Mouse (Mus musculus): Measurements from ENCODE around the gene Crip1. TPM values are rescaled to one million over a fixed set of nuclear protein-coding genes. Genes with fewer than 3 reads are reported as not detected.

Crip1 gene
- total RNA-seq, 2 experiments from 2014 or later = 75.3 to 111 TPM

DNA sequence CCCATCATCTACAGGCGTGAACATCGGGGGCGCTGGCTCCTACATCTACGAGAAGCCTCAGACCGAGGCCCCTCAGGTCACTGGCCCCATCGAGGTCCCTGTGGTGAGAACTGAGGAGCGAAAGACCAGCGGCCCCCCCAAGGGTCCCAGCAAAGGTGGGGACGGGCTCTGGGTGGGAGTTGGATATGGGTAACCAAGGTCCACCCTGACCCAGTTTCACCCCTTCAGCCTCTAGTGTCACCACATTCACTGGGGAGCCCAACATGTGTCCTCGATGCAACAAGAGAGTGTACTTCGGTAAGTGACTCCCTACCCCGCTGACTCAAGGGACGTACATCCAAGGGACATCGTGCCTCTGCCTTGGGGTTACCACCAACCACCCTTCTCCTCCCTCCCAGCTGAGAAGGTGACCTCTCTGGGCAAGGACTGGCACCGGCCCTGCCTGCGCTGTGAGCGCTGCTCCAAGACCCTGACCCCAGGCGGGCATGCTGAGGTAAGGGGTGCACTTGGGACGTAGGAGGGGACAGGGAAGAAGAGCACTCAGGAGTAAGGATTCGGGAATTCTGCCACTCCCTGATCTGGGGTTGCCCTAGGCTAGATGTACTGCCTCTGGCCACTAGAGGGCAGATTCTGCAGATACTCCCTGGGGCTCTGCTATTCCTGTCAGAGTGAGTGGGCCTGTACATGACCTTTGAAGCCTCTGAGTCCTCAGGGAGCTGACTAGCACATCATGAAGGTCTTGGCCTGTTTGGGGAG is 1.9 kb upstream of the Crip1 start:
- ATAC-seq (replicated peaks; ENCODE audit: low FRiP score, poor library complexity, severe bottlenecking) = no peak

DNA sequence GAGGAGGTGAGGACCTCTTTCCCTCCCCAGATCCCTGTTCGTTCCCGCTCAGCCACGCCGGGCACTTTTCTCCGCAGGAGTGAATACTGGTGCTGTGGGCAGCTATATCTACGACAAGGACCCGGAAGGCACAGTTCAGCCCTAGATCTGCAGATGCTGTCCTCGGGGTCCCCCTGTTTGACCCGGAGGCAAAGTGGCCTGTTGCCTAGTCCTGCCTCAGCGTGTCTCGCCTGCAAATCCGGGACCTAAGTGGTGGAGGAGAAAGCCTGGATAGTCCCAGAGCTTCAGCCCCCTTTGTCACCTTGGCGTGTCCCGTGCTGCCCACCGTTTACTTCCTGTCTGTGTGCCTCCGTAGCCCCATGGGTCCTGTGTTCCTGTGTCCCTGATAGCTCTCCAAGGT is 1.2 kb upstream of the Crip1 start:
- ATAC-seq (replicated peaks; ENCODE audit: low FRiP score, poor library complexity, severe bottlenecking) = no peak

DNA sequence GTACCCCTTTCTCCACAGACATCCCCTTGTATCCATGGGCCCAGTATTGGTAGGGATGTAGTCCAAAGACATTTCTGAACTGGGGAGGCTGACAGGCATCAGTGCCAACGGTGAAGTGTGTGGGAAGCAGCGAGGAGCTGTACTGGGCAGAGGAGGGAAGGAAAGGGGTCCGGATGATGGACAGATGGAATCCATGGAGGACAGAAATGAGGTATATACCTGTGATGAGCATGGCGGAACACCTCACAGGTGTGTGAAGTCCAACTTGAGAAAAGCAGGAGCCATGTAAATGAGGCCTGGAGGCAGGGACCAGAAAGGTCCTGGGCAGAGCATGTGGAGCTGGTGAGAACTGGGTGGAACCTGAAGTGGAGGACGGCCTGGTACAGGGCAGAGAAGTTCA is 525 bp upstream of the Crip1 start:
- ATAC-seq (replicated peaks; ENCODE audit: low FRiP score, poor library complexity, severe bottlenecking) = no peak

DNA sequence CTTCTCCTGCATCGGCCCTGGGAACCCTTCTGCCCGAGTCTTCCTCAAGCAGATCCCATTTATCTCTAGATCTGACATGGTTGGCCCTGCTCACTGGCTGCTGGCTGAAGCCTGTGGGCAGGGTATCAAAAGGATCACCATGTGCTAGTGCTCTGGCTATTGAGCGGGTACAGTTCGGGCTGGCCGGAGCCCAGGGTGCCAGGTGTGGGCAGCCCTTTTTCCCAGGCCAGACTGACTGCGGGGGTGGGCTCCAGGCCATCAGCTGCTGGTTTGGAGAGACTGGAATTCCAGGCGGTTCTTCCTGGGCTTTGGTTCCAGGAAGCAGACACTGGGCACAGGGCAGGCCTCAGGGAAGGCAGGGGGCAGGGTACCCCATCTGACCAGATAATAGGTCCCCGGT is 1.4 kb downstream of the Crip1 start:
- ATAC-seq (replicated peaks; ENCODE audit: low FRiP score, poor library complexity, severe bottlenecking) = no peak

DNA sequence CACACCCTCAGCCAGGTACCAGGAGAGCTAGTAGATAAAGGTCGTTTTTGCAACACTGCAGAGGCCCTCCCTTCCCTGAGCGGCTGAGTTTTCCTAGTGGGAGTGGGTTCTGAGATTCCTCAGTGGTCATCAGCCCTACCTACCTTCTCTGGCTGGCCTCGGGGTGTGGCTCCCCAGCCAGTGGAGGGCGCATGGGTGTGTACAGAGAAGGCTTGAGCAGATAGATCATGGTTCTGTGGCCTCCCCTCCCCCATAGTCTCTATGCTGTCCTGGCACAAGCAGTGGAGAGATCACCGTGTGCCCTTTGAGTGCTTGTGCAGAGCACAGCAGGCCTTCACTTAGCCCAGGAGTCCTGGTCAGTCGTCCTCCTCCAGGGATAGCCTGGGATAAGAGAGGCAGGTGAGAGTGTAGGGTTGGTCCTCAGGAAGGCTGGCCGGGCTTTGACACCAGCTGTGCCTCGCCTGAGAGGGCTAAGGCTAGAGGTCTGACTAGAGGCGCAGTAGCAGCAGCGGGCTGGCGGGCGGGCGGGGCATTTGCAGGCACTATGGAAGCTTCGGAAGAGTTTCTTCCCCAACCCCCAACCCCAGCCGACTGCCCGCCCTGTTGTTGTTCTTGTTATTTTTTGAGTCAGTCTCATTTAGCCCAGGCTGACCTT is 2.4 kb downstream of the Crip1 start:
- no peak for ATAC-seq (replicated peaks; ENCODE audit: low FRiP score, poor library complexity, severe bottlenecking)

DNA sequence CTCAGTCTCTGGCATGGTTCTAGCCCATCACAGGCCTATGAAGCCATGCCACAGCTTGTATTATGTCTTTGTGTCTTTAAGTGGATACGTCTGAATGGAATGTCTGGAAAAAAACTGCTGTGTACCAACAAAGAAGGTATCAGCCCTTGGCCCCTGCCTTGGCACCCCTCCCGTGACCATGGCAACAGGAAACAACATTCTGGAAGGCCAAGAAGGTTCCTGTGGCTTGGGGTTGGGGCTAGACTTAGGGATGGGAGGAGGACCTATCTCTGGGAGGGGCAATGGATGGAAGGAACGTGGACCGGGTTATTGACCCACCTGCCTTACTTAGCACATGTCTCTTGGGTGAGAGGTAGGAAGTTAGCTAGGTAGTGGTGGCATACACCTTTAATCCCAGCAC is 3.2 kb downstream of the Crip1 start:
- no peak for ATAC-seq (replicated peaks; ENCODE audit: low FRiP score, poor library complexity, severe bottlenecking)

DNA sequence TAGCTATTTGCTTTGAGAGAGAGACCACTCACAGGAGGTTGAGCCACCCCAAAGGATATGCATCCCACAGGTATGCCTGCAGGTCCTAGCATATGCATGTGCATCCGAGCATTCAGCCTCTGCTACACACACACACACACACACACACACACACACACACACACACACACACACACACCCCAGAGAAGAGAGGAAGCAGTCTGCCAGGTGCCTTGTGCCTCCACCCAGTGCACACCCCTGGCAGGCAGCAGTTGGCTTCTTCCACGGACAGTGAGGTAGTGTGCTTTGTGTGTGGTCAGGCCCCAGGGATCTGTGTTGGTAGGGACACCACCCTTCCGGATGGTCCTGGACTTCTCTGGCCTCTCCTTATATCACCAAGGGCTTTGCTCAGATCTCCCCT is 3.8 kb downstream of the Crip1 start:
- no peak for ATAC-seq (replicated peaks; ENCODE audit: low FRiP score, poor library complexity, severe bottlenecking)

DNA sequence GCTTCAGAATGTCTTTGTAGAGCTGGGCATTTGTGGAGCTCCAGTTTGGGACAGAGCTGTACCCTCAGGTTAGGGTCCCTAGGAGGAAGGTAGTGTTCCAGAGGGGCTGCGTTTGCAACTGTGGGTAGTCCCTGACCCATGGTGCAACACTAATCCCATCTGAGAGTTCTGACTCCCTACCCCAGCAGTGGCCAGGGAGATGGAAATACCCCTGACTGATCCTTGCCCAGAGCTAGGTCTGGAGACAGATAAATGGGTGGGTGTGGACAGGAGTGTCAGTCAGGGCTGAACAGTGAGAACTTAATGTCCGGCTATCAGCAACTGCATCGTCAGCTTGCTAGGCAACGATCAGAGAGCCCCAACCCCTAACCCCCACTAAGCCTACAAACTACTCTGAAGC is 4.5 kb downstream of the Crip1 start:
- ATAC-seq (replicated peaks; ENCODE audit: low FRiP score, poor library complexity, severe bottlenecking) = no peak

DNA sequence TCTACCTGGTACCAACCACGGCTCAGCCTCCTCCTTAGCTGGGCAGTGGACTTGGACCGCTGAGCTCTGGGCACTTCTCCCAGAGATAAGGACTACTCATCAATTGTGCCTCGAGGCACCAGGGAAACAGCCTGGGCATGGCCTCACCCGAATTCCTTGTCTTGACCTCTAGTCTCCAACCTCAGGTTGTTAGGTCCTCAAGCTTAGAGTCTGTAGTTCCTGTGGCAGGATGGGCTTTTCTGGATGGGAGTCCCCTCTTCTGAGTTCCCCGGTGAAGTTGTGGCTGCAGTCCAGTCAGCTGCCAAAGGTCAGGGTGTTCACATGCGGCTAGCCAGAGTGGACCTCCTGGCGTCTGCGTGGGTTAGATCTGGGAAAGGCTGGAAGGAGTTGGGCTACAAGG is 4.9 kb downstream of the Crip1 start:
- ATAC-seq (replicated peaks; ENCODE audit: low FRiP score, poor library complexity, severe bottlenecking) = no peak

DNA sequence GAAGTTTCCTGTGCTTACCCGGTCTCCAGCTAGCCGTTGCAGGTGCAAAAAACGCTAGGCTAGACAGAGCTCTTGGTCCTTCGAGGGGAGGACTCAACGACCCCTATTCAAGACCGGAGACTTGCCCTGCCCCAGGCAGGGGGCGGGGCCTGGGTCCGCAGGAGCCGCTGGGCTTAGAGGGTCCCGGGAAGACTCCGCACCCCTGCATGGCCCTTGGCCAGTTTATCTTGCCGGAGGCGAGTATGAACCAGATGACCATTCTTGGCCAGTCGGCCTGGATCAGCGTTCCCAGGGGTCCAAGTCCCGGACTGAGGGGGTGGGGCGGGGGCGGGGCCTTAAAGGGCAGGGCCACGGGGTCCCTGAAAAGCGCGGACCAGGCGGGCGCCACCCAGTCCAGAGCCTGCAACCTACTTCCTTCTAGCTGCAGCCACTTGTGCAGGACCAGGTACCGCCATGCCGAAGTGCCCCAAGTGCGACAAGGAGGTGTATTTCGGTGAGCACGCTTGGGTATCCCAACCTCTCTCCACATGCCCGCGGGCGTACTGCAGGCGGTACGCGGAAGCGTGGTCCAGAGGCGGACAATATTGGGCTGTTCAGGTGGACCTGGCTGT is 5.7 kb downstream of the Crip1 start:
- ATAC-seq (replicated peaks; ENCODE audit: low FRiP score, poor library complexity, severe bottlenecking) = no peak

DNA sequence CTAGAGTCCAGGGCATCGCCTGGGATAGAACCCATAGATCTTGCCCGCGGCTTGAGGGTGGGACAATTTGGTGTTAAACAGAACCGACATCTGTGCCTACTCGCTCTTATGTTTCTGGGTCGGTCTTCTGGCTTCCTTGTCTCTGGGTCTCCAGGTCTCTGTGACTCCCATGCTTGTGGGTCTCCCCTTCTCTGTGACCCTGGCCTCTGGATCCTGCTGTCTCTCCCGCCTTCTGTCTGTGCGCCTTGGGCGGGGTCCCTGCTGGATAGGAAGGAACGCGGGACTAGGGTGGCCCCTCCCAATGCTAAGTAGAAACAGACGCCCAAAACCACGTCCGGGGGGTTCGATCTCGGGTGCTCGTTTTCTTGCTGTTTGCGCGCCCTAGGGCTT is 6.2 kb downstream of the Crip1 start:
- ATAC-seq (replicated peaks; ENCODE audit: low FRiP score, poor library complexity, severe bottlenecking) = no peak

DNA sequence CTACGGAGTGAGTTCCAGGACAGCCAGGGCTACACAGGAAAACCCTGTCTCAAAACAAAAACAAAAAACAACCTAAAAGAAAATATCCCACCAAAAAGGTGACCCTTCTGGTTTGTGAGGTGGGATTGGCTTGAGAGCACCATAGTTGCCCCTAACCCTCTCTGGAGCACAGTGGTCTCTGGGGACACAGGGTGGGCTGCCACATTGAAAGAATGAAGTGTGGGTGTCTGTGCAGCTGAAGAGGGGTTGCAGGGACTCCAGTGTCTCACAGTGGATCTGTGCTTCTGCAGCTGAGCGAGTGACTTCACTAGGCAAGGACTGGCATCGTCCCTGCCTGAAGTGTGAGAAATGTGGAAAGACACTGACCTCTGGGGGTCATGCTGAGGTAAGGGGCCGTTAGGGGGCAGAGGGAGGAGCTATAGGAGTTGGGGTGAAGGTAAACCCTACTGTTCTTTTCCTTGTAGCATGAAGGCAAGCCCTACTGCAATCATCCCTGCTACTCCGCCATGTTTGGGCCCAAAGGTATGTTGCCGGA is 6.9 kb downstream of the Crip1 start:
- no peak for ATAC-seq (replicated peaks; ENCODE audit: low FRiP score, poor library complexity, severe bottlenecking)

DNA sequence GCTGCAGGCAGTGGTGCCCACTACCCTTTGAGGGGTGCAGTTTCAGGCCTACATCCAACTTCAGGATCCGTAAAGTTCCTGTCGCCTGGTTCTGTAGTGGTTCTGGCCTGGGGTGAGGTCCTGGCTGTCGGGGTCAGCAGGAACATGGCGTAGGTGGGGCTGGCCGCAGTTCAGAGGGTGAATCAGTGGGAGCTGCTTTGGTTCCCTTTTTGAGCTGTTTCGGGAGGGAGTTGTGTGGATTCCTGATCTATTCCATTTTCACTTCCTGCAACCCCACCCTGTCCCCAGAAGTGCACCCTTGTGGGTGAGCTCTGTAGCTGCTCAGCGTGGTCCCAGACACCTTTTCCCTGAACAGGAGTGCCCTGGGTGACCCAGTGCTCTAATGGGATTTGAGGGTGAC is 7.9 kb downstream of the Crip1 start:
- ATAC-seq (replicated peaks; ENCODE audit: low FRiP score, poor library complexity, severe bottlenecking) = no peak

DNA sequence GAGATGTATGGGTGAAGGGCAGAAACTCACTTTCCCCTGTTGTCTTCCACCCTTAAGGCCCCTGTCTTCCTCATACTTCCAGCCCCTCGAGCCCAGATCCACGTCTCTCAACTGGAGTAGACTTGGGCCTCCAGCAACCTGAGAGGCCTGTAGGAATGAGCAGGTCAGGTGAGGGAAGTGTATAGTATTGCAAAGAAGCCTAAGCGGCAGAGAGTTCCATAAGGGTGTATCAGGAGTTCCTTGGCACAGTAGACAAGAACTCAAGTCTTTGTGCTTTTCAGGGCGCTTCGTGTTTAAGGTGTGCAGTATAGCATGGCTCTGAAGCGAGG is 8.6 kb downstream of the Crip1 start:
- no peak for ATAC-seq (replicated peaks; ENCODE audit: low FRiP score, poor library complexity, severe bottlenecking)

DNA sequence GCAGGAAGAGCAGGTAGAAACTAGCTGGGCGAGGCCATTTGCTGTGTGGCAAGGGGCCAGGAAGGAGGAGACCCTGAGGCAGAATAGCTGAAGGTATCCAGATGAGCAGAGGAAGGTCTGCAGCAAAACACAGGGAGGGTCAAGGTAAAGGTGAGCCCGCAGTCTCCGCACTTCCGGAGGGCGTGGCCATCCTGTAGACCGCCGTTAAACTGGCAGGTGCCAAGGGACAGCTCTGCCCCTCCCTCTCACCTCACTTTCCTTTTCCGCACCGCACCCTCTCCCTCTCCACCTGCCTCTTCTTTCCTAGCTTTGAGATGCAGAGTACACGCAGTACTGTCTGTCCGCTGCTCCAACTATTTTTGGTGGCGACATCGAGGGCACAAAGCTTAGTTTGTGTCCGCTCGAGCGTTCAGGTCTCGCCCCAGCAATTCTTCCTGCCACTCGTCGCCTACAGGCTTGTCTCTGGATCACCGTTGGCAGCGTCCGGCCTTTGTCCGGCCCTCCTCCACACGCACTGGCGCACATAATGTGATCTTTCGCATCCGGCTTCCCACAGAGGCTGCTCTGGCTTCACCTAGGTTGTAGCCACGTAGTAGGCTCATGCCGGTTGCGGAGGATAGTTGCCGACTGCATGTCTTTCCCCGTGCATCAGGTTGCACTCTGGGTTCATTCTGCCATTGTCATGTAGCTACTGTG is 9.1 kb downstream of the Crip1 start:
- peak; percentile 16 for ATAC-seq (replicated peaks; ENCODE audit: low FRiP score, poor library complexity, severe bottlenecking)

DNA sequence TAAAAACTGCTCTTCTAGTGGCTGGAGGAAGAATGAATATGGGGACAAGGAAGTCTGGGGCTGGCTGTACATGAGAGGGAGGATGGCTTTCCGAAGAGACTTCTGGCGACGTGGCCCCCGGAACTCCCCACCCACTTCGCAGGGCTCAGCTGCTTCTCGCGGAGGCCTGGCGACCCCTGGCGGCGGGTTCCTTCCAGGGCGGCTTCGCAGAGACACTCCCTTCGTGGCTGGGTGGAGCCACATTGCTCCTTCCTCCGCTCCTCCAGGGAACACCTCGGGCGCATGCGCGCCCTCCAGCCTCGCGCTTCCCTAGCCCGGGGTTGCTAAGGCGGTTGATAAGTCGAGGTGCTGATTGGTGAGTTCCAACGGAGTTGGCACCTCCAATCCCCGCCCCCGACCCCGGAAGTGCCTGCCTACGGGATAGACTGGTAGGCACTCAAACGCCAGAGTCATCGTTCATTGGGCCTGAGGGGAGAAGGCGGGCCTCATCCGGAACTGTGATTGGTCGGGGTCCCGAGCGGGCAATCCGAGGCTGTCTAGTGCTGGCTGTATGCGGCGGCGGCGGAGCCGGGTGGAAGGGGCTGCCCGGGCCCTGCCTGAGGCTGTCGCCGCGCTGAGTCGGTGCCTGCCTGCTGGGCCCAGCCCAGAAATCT is 9.9 kb downstream of the Crip1 start, which contains the start of gene Tedc1:
Tedc1 (plus strand) TSS at position 535 of the 653 bp plus-strand sequence.
- peak; percentile 86 for ATAC-seq (replicated peaks; ENCODE audit: low FRiP score, poor library complexity, severe bottlenecking)

DNA sequence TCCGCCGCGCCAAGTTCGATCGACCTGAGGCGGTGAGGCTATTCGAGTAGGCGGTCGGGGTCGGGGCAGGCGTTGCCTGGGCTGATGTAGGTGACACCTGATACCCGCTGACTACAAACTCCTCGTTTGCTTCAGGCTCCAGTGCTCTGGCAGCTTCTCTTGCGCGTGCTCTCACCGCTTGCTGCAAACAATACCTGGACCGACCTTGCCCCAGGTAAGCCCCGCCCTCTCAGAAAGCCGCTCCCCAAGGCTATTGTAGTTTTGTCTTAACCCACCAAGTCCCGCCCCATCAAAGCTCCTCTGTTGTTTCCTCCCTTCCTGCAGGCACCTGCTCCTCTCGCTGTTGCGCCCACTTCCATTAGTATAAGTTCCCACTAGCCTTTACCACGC is 10.4 kb downstream of the Crip1 start:
- 0 out of 2 replicates have a peak, but pooled peaks have one; percentile 1 for ATAC-seq (replicated peaks; ENCODE audit: low FRiP score, poor library complexity, severe bottlenecking)

DNA sequence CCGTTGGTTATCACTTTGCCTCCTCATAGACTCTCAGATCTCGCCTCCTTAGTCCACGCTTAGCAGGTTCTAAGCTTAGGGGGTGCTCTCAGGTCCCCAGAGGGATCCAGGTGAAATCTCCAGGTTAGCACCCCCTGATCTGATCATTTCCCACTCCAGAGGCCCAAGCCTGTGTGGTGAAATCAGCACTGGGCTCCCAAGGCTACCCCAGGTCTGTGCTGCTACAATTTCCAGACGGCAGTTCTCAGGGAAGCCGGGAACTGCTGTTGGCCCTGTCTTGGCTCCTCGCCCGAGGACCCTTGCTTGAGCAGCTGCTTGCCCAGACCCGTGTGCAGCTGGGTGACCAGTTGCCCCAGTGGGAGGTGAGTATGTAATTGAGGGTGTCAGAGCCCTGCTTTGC is 10.9 kb downstream of the Crip1 start:
- ATAC-seq (replicated peaks; ENCODE audit: low FRiP score, poor library complexity, severe bottlenecking) = no peak

DNA sequence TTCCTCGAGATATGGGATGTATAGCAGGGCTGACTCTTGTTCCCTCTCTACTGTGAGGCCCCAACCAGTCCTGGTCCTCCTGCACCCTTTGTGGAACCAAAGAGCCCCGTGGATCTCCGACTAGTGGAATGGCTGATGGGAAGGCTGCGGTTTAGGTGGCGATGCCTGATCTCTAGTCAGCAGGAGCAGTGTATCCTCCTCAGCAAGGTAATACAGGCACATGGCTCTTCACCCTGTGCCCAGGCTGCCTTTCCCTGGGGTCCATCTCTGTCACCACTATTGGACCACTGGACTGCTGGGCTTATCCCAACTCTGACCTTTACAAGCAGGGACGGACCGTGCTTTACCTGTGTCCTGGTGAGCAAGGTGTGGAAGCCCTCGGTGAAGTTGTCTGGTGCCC is 11.4 kb downstream of the Crip1 start:
- no peak for ATAC-seq (replicated peaks; ENCODE audit: low FRiP score, poor library complexity, severe bottlenecking)

DNA sequence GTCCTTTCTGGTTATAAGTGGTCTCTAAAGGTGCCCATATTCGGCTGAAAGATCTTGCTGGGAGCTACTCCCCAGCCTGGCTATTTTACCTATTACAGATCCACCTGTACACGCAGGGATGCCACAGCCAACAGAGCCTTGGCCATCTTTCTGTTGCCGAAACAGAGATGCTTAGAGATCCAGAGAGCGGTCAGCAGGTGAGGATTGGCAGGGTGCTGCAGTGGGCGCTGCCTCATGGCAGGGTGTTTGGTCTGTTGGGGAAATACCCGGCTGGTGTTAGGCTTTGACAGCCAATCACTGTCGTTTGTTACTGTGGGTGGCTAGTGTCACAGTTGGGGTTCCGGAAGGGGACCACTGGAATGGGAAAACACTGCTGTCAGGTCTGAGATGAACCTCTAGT is 11.9 kb downstream of the Crip1 start:
- ATAC-seq (replicated peaks; ENCODE audit: low FRiP score, poor library complexity, severe bottlenecking) = no peak

Data from erythroblast, adult 5-6 weeks (primary cell).